Mouse (Mus musculus): ENCODE data around the gene Otub2.

DNA sequence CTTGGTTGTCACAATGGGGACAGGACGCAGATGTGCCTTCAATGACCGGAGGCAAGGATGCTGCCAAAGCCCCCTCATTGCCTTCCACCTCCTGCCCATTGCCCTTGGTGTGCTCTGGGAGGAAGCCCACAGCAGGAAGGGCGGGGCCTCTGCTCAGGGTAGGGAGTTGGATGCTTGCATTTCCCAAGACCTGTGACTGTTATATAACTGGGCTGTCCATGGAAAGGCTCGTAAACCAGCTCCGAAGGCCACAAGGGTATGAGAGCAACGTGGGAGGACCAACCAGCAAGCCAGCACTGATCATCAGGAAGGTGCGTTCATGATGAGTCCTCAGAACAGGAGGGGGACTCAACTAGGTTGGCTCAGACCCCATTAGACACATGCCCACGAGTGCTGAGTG, 27.7 kb upstream of the Otub2 start:
- no peak for TF ChIP-seq CTCF (IDR thresholded peaks at IDR 0.05; ENCODE audit: extremely low read depth, insufficient read depth, insufficient read length, insufficient replicate concordance)
- TF ChIP-seq POLR2A (IDR thresholded peaks at IDR 0.05; ENCODE audit: low read depth, low read length): no peak

Measured in spleen, adult 2 months (tissue).